Mouse (Mus musculus) kidney, adult 18-20 months (tissue): ENCODE data around the gene Tmem14c.
"Not testable (repeated sequence)": the region's sequence is repeated elsewhere in the genome, so short reads cannot be mapped to it uniquely, and the experiment has no call there.

Experiments
- DNase-seq: peaks from one replicate; pipeline ENCODE4 v3.0.0; 2021

The Tmem14c gene

DNA sequence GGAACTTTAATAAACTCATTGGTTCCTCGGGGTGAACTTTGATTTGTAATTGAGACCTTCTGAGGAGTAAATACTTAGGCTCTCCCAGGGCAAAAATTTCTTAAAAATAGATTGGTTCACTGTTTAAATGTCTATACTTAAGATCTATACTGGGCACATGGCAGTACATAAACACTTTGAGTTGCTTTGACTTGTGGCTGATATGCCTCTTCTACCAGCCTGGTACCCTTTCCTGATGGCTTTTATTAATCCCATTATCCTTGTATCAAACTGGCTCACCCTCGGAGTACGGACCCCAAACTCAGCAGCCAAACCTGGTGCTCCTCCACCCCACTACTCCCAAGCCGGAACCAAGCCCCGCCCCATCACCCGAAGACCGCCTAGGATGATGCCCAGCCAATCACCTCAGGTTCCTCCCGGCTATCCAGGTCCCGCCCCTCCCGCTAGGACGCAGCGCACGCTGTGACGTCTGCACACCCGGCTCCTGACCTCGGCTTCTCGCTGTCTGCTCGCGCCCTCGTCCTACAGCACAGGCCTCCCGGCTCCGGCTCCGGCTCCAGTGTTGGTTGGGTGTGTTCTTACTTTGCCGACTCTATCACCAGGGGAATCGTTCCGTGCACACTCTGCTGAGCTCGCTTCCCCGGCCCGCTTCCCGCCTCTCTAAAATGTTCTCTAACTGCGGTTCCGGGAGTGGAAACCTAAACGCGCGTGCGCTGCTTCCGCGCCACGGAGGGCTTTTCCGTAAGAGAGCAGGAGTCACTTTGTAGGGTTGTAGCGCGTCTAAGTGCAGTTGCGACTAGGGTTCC is at the start of gene Tmem14c:
TSS of gene Tmem14c (plus strand) at position 464 of the 806 bp plus-strand sequence.
- DNase-seq: peak; percentile 95

DNA sequence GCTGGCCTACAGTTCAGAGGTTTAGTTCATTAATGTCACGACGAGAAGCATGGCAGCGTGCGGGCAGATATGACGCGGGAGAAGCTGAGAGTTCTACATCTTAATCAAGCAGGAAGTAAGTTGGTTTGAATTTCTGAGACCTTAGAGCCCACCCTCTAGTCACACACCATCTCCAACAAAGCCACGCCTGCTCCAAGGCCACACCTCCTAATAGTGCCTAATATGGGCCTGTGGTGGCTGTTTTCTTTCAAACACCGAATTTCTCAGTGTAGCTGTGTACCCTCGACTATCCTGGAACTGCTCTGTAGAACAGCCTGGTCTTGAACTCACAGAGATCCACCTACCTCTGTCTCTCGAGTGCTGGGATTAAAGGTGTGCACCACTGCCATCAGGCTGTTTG is 48.5 kb upstream of the Tmem14c start:
- DNase-seq: no peak

- no peak for DNase-seq
Measured at GRCm38 (mm10) chr13:40968564-40968963, 47.5 kb upstream of the Tmem14c start.

DNA sequence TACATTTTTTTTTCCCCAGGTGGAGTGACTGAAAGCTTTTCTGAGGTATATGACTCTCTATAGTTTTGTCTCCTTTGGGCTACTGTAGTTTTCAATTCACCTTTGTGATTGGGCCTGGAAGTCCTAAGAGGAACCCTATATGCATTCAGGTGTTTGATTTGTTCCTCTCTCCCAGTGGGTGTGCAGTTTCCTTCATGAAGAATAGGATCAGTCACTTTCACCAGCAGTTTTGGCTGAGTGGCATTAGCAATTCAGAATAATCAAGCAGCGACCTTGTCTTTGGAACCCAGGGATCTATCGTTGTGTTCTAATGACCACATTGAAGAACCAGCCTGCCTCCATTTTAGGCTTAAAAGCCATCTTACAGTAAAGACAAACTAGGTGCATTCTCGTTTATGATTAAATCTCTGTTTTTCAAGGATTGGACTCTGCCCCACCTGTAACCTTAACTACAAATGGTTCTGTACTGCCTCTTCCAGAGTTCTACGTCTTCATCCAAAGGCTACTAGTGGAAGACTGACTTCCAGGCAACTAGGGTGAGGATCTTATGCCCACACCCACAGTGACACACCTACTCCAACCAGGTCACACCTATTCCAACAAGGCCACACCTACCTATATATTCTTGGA is 46.2 kb upstream of the Tmem14c start:
- DNase-seq: no peak

- no peak for DNase-seq
Measured at GRCm38 (mm10) chr13:40971261-40971660, 44.8 kb upstream of the Tmem14c start.

DNA sequence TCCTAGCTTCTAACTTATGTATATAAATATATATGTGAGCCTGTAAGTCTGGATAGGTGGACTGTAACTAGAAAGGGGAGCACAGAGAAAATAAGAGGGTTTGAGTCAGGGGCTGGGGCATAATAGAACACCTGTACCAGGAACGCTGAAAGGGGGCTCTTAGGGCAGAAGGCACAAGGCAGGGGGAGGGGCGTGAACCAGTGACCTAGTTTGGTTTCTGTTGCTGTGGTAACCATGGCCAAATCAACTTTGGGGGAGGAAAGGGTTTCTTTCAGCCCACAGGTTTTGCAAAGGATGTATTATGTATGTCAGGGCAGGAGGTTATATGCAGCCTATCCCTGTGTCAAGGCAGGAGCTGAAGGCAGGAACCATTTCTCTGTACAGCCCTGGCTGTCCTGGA is 44.3 kb upstream of the Tmem14c start:
- no peak for DNase-seq

- no peak for DNase-seq
Measured at GRCm38 (mm10) chr13:40972976-40973375, 43.1 kb upstream of the Tmem14c start.

- peak; percentile 66 for DNase-seq
Measured at GRCm38 (mm10) chr13:40977609-40978008, 38.5 kb upstream of the Tmem14c start.

GRCm38 (mm10) chr13:40978652-40979051 is 37.4 kb upstream of the Tmem14c start:
- DNase-seq: no peak

- peak; percentile 40 for DNase-seq
Measured at GRCm38 (mm10) chr13:40979321-40979720, 36.8 kb upstream of the Tmem14c start.

DNA sequence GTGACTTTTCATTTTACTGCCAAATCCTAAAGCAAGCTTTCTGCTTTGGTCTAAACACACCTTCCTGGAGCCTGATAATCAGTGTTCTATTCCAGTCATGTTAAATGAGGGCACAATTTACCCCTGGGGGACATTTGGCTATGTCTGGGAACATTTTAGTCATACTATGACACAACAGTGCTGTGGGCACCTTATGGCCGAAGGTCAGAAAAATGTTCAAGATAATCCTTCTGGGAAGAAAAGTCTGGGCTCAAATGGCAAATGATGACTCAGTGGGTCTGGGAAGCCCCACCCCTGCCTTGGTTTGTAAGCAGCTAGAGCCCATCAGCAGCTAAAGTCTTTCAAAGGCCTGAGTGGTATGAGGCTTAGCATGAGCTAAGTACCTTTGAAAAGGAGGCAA is 33.3 kb upstream of the Tmem14c start:
- no peak for DNase-seq

- no peak for DNase-seq
Measured at GRCm38 (mm10) chr13:40986081-40986480, 30.0 kb upstream of the Tmem14c start.

- not testable (repeated sequence) for DNase-seq
Measured at GRCm38 (mm10) chr13:40987608-40988303, 28.3 kb upstream of the Tmem14c start.

- no peak for DNase-seq
Measured at GRCm38 (mm10) chr13:40988418-40988817, 27.7 kb upstream of the Tmem14c start.

- DNase-seq: no peak
Measured at GRCm38 (mm10) chr13:40994487-40995263, 21.4 kb upstream of the Tmem14c start.

DNA sequence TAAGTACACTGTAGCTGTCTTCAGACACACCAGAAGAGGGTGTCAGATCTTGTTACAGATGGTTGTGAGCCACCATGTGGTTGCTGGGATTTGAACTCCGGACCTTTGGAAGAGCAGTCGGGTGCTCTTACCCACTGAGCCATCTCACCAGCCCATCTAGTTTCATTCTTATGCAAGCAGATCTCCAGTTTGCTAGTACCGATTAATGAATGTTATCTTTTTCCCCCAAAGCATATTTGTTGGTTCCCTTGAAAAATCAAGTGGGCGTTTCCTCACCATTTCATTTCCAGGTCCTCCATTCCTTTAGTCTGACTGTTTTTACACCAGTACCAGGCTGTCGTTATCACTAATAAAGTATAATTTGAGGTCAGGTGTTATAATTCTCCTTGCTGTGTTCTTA is 17.6 kb upstream of the Tmem14c start:
- not testable (repeated sequence) for DNase-seq

DNA sequence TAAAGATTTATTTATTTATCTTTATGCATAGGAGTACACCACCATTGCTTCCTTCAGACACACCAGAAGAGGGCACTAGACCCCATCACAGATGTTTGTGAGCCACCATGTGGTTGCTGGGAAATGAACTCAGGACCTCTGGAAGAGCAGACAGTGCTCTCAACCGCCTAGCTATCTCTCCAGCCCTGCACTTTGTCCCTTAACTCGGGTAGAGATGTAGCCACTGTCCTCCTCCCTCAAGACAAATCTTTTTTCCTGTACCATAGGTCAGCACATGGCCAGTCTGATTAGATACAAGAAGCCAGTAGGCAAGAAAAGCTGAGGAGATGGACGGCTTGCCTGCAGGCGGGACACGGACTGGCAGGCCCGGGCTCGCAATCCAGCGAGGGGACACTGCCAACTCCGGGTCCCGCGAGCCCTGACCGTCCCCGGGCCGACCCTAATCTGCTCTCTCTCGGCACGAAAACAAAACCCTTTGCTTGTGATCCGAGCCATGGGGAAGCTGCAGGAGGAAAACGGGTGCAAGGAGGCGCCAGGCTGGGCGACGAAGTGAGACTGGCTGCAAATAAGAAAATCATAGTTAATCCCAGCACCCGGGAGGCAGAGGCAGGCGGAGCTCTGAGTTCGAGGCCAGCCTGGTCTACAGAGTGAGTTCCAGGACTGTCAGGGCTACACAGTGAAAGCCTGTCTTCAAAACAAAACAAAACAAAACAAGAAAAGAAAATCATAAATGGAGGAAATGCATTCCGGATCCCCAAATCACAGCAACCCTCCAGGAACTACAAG is 15.8 kb upstream of the Tmem14c start:
- DNase-seq: no peak

- peak; percentile 96 for DNase-seq
Measured at GRCm38 (mm10) chr13:41000926-41001639, 15.0 kb upstream of the Tmem14c start, which contains the start of gene Pak1ip1. Gene Pak1ip1, plus strand, starts transcription at chr13:41001023.

DNA sequence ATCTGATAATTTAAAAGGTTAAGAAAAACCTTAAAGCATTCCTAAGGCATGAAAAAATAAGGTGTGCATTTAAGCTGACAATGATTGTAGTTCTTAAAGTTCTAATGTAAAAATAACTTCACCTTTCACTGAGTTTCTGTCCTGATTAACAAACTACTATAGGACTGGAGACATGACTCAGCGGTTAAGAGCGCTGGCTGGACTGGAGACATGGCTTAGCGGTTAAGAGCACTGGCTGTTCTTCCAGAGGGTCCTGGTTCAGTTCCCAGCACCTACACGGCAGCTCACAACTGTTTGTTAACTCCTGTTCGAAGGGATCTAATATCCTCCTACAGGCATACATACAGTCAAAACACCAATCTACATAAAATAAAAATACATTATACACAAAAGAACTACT is 14.1 kb upstream of the Tmem14c start:
- no peak for DNase-seq

DNA sequence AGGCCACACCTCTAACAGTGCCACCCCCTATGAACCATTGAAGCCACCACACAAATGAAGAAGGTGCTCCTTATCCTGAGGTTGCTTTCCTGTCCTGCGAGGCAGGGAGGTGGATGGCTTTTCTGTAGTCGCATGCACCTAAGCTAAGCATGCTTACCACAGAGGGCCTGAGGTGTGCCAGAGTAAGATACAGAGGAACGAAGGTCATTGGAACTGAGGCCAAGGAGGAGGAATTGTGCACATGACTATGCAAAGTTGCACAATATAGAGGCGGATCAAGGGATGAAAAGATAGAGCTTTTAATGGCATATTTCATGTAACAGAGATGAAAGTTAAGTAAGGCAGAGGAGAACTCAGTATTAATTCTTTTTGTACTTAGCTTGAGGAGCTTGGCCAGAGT is 9.8 kb upstream of the Tmem14c start:
- DNase-seq: no peak

DNA sequence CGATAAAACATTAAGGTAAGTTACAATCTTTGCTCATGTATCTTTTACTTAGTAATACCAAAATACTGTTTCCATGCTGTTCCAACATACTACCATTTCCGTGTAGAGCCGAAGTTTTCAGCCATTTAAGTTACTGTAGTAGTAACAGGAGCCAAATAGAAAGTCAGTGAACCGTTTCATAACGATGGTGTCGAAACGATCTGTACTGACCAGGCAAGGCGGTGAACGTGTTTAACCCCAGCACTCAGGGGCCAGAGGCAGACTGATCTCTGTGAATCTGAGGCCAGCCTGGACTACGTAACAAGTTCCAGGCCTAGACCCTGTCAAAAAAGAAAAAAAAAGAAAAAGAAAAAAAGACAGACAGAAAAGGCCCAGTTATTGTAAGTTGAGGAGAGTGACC is 7.8 kb upstream of the Tmem14c start:
- DNase-seq: no peak
